Mouse (Mus musculus): ENCODE data around the gene Acaa1b.

The Acaa1b gene

DNA sequence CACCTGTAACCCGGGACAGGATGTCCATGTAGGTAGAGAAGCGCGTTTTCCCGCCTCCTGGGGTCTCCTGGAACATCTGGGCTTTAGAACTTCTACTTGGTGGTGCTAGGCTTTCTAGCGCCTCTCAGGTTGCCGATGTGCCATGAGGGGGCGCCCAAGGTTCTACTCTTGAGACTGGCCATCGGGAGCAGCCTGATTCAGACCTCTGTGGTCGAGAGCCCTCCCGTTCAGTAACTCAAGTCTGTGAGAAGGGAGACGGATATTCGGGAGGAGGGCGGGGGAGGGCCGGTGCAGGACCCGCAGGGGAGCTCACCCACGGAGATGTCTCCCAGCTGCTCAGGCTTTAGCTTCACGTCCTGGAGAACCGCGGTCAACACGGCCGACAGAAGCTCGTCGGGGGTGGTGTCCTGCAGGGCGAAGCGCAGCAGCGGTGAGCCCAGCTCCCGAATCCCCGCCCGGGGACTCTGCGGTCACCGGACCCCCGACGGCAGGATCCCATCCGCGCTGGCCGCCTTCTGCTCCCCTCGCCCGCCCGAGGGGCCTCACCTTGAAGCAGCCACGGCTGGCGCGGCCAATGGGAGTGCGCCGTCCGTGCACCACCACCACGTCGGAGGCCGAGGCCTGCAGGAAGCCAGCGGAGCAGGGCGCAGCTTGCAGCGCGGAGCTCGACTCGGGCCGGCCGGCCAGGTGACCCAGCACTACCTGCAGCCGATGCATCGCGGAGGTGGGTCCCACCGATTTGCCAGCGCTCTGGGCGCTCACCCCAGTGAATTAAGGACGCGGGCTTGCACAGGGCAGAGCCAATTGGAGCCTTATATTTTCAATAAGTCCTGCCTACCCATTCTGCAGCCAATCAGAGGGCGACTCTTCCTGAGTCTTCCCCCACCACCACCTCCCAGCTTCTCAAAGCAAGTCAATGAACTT, at the start of gene Acaa1b:
Gene Acaa1b, minus strand, starts transcription at position 816 of the 924 bp plus-strand sequence.
- in situ Hi-C loops (cut with MboI; ENCODE audit: low sequenced_read_pairs), result no loop called here

GRCm38 (mm10) chr9:119206666-119207065, 49.8 kb upstream of the Acaa1b start:
- in situ Hi-C loops (cut with MboI; ENCODE audit: low sequenced_read_pairs), result no loop called here

- in situ Hi-C loops (cut with MboI; ENCODE audit: low sequenced_read_pairs), result no loop called here
Observed at GRCm38 (mm10) chr9:119205756-119206155, 48.9 kb upstream of the Acaa1b start.

DNA sequence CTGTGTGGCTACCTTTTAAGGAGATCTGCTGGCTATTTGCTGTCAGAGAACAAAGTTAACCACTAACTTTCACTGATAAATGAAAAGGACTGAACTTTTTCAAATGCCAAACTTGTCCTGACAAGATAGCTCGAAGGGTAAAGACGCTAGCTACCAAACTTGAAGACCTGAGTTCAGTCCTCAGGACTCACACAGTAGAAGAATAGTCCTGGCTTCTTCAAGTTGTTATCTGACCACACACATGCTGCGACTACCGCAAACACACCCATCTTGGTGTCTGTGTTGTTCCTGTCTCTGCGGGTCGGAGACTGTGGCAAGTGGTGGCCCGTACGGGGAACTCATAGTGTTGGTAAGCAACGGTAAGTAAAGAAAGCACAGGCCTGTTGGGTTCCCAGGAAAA, 46.7 kb upstream of the Acaa1b start:
- in situ Hi-C loops (cut with MboI; ENCODE audit: low sequenced_read_pairs), result no loop called here

- in situ Hi-C loops (cut with MboI; ENCODE audit: low sequenced_read_pairs), result no loop called here
Observed at GRCm38 (mm10) chr9:119201653-119202052, 44.8 kb upstream of the Acaa1b start.

GRCm38 (mm10) chr9:119199151-119199861, 42.4 kb upstream of the Acaa1b start:
- in situ Hi-C loops (cut with MboI; ENCODE audit: low sequenced_read_pairs), result no loop called here

DNA sequence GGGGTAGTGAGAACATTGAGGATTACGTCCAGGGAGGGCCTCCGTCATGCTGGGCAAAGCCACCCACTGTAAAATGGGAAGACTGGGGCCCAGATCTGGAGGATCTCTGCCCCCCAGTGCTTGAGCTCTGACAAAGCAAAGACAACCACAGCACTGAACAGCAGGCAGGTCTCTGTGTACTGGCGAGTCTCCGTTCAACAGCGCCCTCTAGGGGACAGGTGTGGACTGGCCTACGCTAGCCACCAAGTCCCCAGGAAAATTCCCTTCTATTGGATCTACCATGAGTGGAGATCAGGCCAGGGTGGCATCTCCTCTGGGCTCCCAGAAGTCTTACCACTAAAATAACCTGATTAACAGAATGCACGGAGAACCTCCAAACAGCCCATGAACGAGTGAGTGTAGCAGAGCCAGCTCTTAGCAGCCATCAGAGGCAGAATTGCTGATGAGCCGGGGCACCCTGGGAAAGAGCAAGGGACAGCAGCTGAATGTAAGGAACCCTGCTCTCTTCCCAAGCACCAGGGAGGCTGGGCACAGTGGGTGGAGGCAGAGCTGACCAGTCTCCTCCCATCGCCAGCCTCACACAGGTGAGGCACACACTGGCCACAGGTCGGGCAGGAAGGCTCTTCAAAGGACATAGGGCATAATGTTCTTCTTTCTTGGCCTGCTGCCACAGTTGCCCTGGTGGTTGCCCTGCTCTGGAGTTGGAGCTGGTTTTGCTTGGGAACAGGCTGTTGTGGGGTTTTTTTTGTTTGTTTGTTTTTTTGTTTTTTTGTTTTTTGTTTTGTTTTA, 35.5 kb upstream of the Acaa1b start:
- in situ Hi-C loops (cut with MboI; ENCODE audit: low sequenced_read_pairs), result no loop called here

DNA sequence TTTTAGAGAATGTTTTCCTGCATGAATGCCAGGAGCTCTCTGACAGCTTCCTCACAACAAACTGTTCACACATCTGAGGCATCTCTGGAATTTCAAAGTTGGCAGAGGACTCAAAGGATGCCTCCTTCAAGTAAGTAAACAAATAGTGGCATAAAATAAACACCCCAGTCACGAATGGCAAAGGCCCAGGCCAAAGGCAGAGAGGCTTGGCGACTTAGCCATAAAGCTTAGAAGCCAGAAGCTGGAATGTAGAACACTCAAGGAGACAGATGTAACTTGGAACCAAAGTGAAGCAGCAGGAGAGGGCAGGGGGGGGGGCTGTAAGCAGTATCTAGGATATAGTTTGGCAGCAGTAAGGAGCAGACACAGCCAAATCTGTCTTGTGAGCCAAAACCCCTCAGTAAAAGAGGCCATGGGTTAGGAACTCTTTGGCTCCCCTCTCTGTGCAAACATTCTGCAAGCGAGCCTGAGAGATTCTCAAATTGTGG, 24.4 kb upstream of the Acaa1b start:
- in situ Hi-C loops (cut with MboI; ENCODE audit: low sequenced_read_pairs), result no loop called here

- in situ Hi-C loops (cut with MboI; ENCODE audit: low sequenced_read_pairs), result no loop called here
Observed at GRCm38 (mm10) chr9:119179292-119179691, 22.4 kb upstream of the Acaa1b start.

DNA sequence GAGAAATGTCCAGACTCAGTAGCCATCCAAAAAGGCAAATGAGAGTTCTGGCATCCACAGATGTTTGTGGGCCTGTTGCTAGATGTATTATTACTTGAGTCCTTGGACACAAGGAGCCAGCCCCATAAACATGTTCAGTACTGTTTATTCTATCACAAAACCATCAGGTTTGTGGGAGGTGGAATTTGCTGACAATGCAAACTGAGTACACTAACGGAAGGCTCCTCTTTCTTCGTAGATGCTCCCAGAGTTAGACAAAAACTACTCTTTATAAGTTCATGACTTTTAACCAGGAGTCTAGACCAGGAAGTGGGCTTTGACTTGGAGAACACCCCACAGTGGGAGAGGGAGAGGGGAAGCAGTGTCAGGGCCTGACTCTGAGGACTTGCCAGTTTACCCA, 10.7 kb upstream of the Acaa1b start:
- in situ Hi-C loops (cut with MboI; ENCODE audit: low sequenced_read_pairs), result no loop called here

- in situ Hi-C loops (cut with MboI; ENCODE audit: low sequenced_read_pairs), result no loop called here
Observed at GRCm38 (mm10) chr9:119165548-119165947, 8.7 kb upstream of the Acaa1b start.

- in situ Hi-C loops (cut with MboI; ENCODE audit: low sequenced_read_pairs), result no loop called here
Observed at GRCm38 (mm10) chr9:119164743-119165142, 7.8 kb upstream of the Acaa1b start.

GRCm38 (mm10) chr9:119160689-119161088, 3.8 kb upstream of the Acaa1b start:
- in situ Hi-C loops (cut with MboI; ENCODE audit: low sequenced_read_pairs), result no loop called here

GRCm38 (mm10) chr9:119158861-119159260, 2.0 kb upstream of the Acaa1b start, which contains the start of gene Gm47289:
Gene Gm47289 (plus strand): TSS chr9:119159161.
- in situ Hi-C loops (cut with MboI; ENCODE audit: low sequenced_read_pairs), result no loop called here

- in situ Hi-C loops (cut with MboI; ENCODE audit: low sequenced_read_pairs), result no loop called here
Observed at GRCm38 (mm10) chr9:119155826-119156225, 1.1 kb downstream of the Acaa1b start.

- in situ Hi-C loops (cut with MboI; ENCODE audit: low sequenced_read_pairs), result no loop called here
Observed at GRCm38 (mm10) chr9:119155416-119155815, 1.5 kb downstream of the Acaa1b start.

- in situ Hi-C loops (cut with MboI; ENCODE audit: low sequenced_read_pairs), result no loop called here
Observed at GRCm38 (mm10) chr9:119151751-119152150, 5.1 kb downstream of the Acaa1b start.

GRCm38 (mm10) chr9:119149601-119150000, 7.3 kb downstream of the Acaa1b start:
- in situ Hi-C loops (cut with MboI; ENCODE audit: low sequenced_read_pairs), result no loop called here

- in situ Hi-C loops (cut with MboI; ENCODE audit: low sequenced_read_pairs), result no loop called here
Observed at GRCm38 (mm10) chr9:119146098-119146770, 10.7 kb downstream of the Acaa1b start.

DNA sequence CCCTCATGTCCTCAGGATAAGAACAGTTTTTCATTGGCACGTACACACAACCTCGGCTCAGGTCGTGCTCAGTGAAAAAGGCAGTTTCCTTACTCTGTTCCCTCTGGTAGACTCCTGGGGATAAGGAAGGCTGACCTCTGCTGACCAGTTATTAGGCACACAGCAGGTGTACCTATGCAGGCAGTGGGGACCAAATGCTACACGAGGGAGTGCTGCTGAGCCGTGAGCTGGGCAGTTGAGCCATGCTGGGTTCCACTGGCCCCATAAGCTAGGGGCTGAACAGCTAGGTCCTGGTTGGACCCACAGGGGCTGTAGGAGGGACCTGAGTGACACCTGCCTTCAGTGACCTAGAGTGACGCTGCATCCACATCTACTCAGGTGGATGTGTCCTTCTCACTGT, 11.3 kb downstream of the Acaa1b start:
- in situ Hi-C loops (cut with MboI; ENCODE audit: low sequenced_read_pairs), result no loop called here

Data from CH12F3 (cell line).